Mouse (Mus musculus): ENCODE data around the gene Plpp7.
A peak's percentile ranks its signal among the peaks of the same experiment; 100 is the strongest.

The Plpp7 gene

GRCm38 (mm10) chr2:32070747-32071146, 24.6 kb upstream of the Plpp7 start:
- no peak for DNase-seq

- DNase-seq = no peak
These were observed 20.9 kb upstream of the Plpp7 start for GRCm38 (mm10) chr2:32074404-32074803.

DNA sequence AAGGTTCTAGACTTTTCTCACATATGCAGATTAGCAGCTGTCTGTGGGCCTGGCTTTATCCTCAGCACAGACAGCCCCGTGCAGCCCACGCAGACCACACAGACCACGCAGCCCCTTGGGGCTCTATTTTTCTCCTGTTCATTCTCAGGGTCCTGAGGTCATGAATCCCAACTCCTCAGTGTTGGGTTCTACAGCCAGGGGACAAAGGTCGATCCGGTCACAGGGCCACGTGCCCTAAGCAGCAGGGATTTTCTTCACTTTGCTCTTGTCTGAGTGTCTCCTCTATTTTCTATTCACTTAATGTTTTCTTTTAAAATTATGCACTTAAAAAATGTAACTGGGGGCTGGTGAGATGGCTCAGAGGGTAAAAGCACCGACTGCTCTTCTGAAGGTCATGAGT, 20.0 kb upstream of the Plpp7 start:
- DNase-seq = no peak

DNA sequence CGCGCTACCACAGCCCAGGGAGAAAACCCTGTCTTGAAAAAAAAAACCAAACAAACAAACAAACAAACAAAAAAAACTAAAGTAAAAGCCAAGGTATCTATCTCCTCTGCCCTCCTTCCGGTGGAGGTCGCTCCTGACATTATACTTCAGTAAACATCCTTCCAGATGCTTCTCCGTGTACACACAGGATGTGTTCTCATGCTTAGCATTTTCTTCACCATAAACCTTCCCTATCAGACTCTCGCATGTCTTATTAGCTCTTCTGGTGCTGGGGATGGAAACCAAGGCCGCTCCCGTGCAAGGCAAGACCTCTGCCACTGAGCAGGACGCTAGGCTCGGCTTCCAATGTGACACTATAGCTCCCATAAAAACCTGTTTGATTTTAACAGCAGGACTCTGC, 17.6 kb upstream of the Plpp7 start:
- no peak for DNase-seq

GRCm38 (mm10) chr2:32078522-32078921, 16.8 kb upstream of the Plpp7 start:
- no peak for DNase-seq

DNA sequence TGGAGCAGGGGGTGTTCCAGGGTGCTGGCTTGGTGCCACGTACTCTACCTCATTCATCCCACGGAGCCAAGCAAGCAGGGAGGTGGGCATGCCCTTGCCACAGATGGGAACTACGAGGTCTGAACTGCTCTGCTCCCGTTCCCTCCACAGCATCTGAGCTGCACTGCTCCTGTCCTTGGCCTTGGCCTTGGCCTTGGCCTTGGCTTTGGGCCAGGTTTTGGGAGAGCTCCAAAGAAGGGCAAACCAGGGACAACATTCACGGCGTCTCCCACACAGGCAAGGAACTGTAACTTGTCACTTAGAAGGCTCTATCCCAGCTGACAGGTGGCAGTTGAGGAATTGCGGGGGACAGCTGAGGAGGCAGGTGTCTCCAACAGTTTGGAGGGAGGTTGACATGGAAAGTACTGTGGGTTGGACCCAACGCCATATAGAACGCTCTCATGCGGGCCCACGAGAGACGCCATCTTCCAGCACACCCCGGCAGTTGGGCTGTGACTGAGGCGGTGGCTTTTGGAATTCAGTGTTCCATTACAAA, 16.1 kb upstream of the Plpp7 start:
- DNase-seq = no peak

DNA sequence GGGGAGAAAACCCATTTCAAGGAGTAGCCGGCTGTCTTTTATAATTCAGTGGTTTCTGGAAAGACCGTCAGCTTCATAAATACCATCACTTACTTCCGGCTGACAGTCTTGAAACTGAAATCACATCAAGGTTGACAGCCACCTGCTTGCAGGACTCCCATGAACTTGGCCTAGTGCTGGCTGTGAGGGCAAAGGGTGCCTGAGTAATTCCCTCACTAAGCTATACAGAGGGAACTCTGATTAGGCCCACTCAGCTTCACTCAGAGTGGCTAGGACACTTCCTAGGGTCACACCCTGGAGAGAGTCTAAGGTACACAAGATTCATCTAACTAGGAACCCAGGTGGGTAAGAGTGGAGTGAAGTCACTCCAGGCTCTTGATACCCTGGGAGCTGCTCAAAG, 14.6 kb upstream of the Plpp7 start:
- DNase-seq = no peak

GRCm38 (mm10) chr2:32081296-32081929, 13.9 kb upstream of the Plpp7 start:
- DNase-seq = no peak

- DNase-seq = no peak
These were observed 13.1 kb upstream of the Plpp7 start for GRCm38 (mm10) chr2:32082229-32082628.

- no peak for DNase-seq
These were observed 11.9 kb upstream of the Plpp7 start for GRCm38 (mm10) chr2:32083159-32084011.

DNA sequence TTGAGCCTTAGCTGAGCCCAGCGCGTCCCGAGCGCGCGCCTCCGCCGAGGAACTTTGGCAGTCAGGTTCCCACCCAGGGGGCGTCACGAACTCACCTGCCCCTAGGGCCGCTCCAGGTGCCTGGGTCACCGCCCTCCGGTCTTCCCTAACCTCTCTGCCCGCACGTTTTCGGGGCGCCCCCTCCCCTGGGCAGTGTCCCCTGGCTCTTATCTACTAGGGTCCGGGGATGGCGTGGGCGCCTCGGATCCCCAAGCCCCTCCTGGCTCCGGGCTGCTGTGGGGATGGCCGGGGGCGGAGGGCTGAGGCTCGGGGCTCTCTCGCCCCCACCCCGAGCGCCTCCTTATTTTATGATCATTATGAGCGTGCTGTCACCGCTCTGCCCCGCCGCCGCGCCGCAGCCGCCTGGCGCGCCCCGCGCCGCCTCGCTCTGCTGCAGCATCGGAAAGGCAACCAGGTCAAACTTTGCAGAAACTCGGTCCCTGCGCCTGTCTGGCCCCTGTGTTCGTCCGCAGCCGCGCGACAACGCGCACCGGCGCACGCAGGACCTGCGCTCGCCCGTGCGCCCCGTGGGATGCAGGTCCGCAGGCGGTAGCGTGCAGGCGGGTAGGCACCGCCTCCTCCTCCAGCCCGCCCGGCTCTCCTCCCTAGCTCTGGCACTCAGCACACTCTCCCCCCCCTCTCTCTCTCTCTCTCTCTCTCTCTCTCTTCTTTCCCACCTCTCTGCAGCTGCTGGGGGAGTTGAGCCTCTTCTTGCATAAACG, 11.0 kb upstream of the Plpp7 start, which contains the start of gene Fam78a:
Gene Fam78a (minus strand): TSS at position 747 of the 761 bp plus-strand sequence.
- peak; percentile 34 to 38 for DNase-seq

DNA sequence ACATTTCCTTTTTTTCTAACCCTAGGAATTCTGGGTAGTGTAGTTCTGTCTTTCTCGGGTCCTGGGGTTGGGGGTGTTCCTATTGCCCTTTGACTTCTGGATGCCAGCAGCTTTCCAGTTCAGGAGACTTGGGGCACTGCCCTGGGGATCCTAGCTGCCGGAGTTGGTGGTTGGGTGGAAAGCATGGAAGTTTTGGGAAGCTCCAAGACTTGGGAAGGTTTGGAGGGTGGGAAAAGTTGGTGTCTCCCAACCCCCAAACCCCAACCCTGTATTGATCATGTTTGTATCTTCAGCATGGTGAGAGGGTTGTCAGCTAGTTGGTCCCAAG, 10.5 kb upstream of the Plpp7 start:
- no peak for DNase-seq

DNA sequence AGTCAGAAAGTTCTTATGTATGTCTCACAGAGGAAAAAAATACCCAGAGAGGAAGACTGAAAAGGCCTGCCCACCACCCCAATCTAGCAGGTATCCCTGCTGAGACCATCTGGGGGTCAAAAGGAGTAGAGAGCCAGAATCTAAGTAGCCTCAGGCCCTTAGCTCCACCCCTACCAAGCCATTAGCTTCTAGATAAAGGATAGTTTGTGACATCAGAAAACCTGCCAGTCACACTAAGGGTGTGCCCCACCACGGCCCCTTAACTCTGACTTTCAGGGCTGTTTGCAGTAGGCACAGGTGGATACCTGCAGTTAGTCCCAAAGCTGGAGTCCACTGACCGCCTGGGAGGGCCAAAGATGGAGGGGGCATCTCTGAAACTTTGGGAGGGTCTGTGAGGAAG, 10.1 kb upstream of the Plpp7 start:
- no peak for DNase-seq

- no peak for DNase-seq
These were observed 7.7 kb upstream of the Plpp7 start for GRCm38 (mm10) chr2:32087606-32088005.

DNA sequence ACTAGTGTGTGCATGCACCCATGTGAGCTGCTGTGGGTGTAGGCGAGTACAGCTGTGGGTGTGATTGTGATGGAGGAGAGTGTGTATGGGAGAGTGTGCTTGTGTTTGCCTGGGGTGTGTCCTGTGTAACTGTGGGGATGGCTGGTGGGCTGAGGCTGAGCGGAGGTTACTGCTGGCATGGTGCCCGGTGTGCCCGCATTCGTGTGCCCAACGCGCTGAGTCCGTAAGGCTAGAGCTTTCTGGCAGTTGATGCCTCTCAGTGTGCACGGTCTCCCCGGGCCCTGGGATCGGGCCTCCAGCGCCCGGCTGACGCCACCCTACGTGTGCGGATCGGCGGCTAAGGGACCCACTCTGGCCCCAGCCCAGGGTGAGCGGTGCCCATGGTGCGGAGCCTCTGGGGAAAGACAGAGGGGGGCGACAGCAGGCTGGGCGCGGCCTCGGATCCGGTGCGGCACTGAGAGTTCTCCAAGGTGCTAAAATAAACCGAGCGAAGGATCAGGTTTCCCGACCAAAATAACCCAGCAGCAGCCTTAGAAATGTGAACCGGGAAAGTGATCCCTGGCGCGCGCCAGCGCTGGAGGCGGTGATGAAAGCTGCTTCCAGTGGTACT, 6.9 kb upstream of the Plpp7 start:
- DNase-seq = peak; percentile 40 to 61

- DNase-seq = no peak
These were observed 5.7 kb upstream of the Plpp7 start for GRCm38 (mm10) chr2:32089606-32090005.

GRCm38 (mm10) chr2:32090145-32090544, 5.2 kb upstream of the Plpp7 start:
- peak in 1 of 2 experiments; percentile 36 for DNase-seq

- no peak for DNase-seq
These were observed 3.4 kb upstream of the Plpp7 start for GRCm38 (mm10) chr2:32091956-32092355.

DNA sequence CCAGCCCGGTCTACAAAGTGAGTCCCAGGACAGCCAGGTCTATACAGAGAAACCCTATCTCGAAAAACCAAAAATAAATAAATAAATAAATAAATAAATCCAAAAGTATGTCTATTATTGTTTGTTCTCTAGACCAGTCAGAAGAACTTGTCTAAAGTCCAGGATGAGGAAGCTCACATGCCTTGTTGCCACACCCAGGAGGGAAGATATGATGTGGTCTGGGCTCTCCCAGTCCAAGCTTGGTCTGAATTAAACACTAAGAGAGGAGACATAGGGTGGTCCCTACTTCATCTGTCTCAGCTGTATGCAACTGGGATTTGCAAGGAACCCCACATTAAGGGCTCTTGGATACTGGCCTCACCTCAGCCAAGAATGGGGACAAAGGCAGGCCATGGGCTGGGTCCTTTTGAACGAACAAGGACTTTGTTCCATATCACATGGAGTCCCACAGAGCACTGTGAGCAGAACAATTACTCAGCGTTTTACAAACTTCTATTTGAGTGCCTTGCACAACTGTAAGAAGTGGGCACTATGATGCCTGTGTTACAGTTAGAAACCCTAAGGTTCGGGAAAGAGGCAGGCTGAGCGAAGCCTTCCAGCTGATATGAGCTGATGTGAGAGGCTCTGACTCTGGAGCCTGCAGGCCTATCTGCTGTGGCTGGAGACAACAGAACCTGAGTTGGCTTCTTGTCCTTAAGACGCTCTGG, 1.2 kb upstream of the Plpp7 start:
- DNase-seq = no peak

DNA sequence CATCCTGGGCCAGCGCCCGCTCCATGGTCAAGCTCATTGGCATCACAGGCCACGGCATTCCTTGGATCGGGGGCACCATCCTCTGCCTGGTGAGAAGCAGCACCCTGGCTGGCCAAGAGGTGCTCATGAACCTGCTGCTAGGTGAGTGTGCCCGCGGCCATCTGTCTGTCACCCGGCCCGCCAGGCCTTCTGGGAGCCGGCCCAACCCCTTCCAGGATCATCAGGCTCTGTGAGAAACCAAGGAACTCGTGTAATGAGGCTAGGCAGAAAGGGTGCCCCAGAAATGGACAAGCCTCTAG, 743 bp downstream of the Plpp7 start:
- peak; percentile 70 to 73 for DNase-seq

DNA sequence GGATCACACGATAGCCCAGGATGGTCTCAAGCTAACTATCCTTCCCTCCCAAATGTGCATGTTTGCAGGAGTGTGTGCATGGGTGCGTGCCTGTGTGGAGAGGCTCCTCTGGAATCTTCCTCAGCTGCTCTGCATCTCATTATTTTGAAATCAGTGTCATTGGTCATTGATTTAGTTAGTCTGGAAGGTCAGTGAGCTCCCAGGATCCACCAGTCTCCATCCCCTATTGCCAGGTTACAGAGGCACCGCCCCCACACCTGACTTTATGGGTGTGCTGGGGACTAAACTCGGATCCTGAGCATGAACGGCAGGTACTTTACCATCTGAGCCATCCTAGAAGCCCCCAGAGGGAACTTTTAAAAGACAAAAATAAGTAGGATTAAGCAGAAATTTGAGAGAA, 7.6 kb downstream of the Plpp7 start:
- DNase-seq = no peak

GRCm38 (mm10) chr2:32103557-32103956, 8.2 kb downstream of the Plpp7 start:
- no peak for DNase-seq

DNA sequence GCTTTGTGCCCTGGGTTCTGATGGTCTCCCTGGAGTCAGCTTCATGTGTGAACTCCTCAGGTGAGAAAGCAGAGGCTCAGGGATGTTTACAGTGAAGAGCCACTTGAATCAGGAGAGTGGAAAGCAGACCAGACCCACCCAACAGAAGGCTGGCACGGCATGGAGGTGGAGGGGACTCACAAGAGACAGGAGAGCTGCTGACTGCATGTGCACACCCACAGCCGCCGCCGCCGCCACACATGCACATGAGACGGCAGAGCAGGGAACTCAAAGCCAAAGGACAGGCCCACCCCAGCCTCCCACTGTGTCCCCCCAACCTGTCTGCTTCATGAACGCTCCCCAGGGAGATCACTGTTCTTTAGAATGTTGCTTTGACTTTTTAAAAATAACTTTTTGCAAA, 8.8 kb downstream of the Plpp7 start:
- no peak for DNase-seq

Measured in cerebellum, postnatal 14 days (tissue).